Mouse (Mus musculus) embryonic facial prominence, embryonic 10.5 days (tissue): Measurements from ENCODE around the gene Crnn. TPM values are rescaled to one million over a fixed set of nuclear protein-coding genes. Genes with fewer than 3 reads are reported as not detected.

Experiments used
- polyA plus RNA-seq: library from polyadenylated mRNA; unstranded; fragments of >200 nt; fragmentation: Nextera tagmentation; extraction: Ambion mirVana; gene quantifications from 2 replicates; pipeline ENCODE4 v1.2.1, GENCODE M21; 2016

The Crnn gene
- polyA plus RNA-seq, 1 experiment from 2014 or later: not detected

Other genes with a start within 250 kb of the Crnn start
- gene Lce3a, start 218.6 kb upstream of the Crnn start, polyA plus RNA-seq: not detected in 2 replicates
- not detected in 2 replicates for gene Lce3b, start 211.8 kb upstream of the Crnn start, polyA plus RNA-seq
- gene Lce3c, start 200.3 kb upstream of the Crnn start, polyA plus RNA-seq: not detected in 2 replicates
- not detected in 2 replicates for gene Lce3d, start 187.4 kb upstream of the Crnn start, polyA plus RNA-seq
- gene Lce3e, start 177.7 kb upstream of the Crnn start, polyA plus RNA-seq: not detected in 2 replicates
- not detected in 2 replicates for gene Lce3f, start 152.6 kb upstream of the Crnn start, polyA plus RNA-seq
- gene Crct1, start 129.1 kb upstream of the Crnn start, polyA plus RNA-seq: 0.36 TPM in 1 of 2 replicates, not detected in the other
- gene Lce1m, start 125.7 kb upstream of the Crnn start, polyA plus RNA-seq: not detected in 2 replicates
- not detected in 2 replicates for gene Gm4858, start 76.0 kb upstream of the Crnn start, polyA plus RNA-seq
- not detected in 2 replicates for gene Flg2, start 52.5 kb downstream of the Crnn start, polyA plus RNA-seq
- gene Flg, start 128.7 kb downstream of the Crnn start, polyA plus RNA-seq: not detected in 2 replicates
- not detected in 2 replicates for gene Hrnr, start 175.0 kb downstream of the Crnn start, polyA plus RNA-seq
- gene Rptn, start 248.9 kb downstream of the Crnn start, polyA plus RNA-seq: not detected in 2 replicates